Mouse (Mus musculus): ENCODE data around the gene Mertk.

GRCm38 (mm10) chr2:128762008-128762407 is 63.3 kb downstream of the Mertk start:
- no peak for TF ChIP-seq CTCF (IDR thresholded peaks at IDR 0.05; ENCODE audit: extremely low read depth, insufficient read length, insufficient replicate concordance, low read depth, low read length)
- no peak for TF ChIP-seq POLR2A (IDR thresholded peaks at IDR 0.05; ENCODE audit: low read depth, low read length)

Measured in small intestine, adult 2 months (tissue).